Mouse (Mus musculus) neural tube, embryonic 15.5 days (tissue): ENCODE data around the gene Tspan9. TPM values are rescaled to one million over a fixed set of nuclear protein-coding genes. Genes with fewer than 3 reads are reported as not detected.

ENCODE experiments used
- ATAC-seq: fragments of 200-750 bp; cut with Nextera tagmentation; 2 replicates; pipeline ENCODE4 v1.8.0; 2017; ENCODE audit warnings: mild to moderate bottlenecking, moderate TSS enrichment, moderate library complexity; ENCODE audit not compliant: low FRiP score
- H3K27ac ChIP-seq: fragments of 300-500 bp; sonication (generic); replicated peaks from 2 replicates; pipeline ENCODE4 v1.5.1; 2015; ENCODE audit warnings: mild to moderate bottlenecking, inconsistent platforms
- H3K27me3 ChIP-seq: fragments of 300-500 bp; sonication (generic); replicated peaks from 2 replicates; pipeline ENCODE4 v1.6.1; 2015; ENCODE audit warnings: inconsistent platforms
- H3K36me3 ChIP-seq: fragments of 300-500 bp; sonication (generic); 2 replicates; pipeline ENCODE4 v1.6.1; 2015; ENCODE audit warnings: inconsistent platforms
- H3K4me1 ChIP-seq: fragments of 300-500 bp; sonication (generic); 2 replicates; pipeline ENCODE4 v1.6.1; 2015; ENCODE audit warnings: inconsistent platforms
- H3K4me2 ChIP-seq: fragments of 300-500 bp; sonication (generic); 2 replicates; pipeline ENCODE4 v1.6.1; 2015; ENCODE audit warnings: inconsistent platforms, mild to moderate bottlenecking, moderate library complexity
- H3K4me3 ChIP-seq: fragments of 300-500 bp; sonication (generic); replicated peaks from 2 replicates; pipeline ENCODE4 v1.5.1; 2015; ENCODE audit warnings: mild to moderate bottlenecking, inconsistent platforms
- H3K9ac ChIP-seq: fragments of 300-500 bp; sonication (generic); replicated peaks from 2 replicates; pipeline ENCODE4 v1.6.1; 2015; ENCODE audit warnings: mild to moderate bottlenecking, inconsistent platforms
- H3K9me3 ChIP-seq: fragments of 300-500 bp; sonication (generic); replicated peaks from 2 replicates; pipeline ENCODE4 v1.6.1; 2016; ENCODE audit warnings: inconsistent platforms
- WGBS: fragments of 180-500 bp; shearing (Covaris S2); methylation state at CpG from one replicate; pipeline ENCODE4 v1.1.7; 2015; ENCODE audit warnings: mixed read lengths; 5-methylcytosine and 5-hydroxymethylcytosine counted together
- polyA plus RNA-seq: library from polyadenylated mRNA; unstranded; fragments of >200 nt; fragmentation: Nextera tagmentation; extraction: Ambion mirVana; gene quantifications from 2 replicates; pipeline ENCODE4 v1.2.1, GENCODE M21; 2015

Gene Tspan9
- polyA plus RNA-seq, 1 experiment from 2014 or later: 48.3 TPM

- ATAC-seq: no peak
Measured at GRCm38 (mm10) chr6:128131390-128131789, 12.0 kb downstream of the Tspan9 start.

GRCm38 (mm10) chr6:128130686-128131085, 12.7 kb downstream of the Tspan9 start:
- Histone ChIP-seq H3K27me3 (no peaks in the 10 kb centered on the region), H3K9ac (no peak overlapping the region), H3K4me2 (no peak overlapping the region), H3K27ac (no peak overlapping the region), H3K4me3 (no peak overlapping the region), H3K36me3 (no peaks in the 10 kb centered on the region), H3K4me1 (peaks cover 26% of the 10 kb centered on the region), H3K9me3 (no peaks in the 10 kb centered on the region)
- no peak for ATAC-seq
- WGBS: 61% methylated on average over 4 of the region's 4 CpGs

More at GRCm38 (mm10) chr6:128131390-128131789, 12.0 kb downstream of the Tspan9 start:
- WGBS: 56% methylated on average over 2 of the region's 2 CpGs
- peaks cover 28% of the 10 kb centered on the region for H3K4me1 ChIP-seq
- no peaks in the 10 kb centered on the region for H3K27me3 ChIP-seq
- no peaks in the 10 kb centered on the region for H3K36me3 ChIP-seq
- no peak overlapping the region for H3K27ac ChIP-seq
- H3K9ac ChIP-seq: no peak overlapping the region
- no peak overlapping the region for H3K4me3 ChIP-seq
- H3K9me3 ChIP-seq: no peaks in the 10 kb centered on the region
- H3K4me2 ChIP-seq: no peak overlapping the region

- ATAC-seq: no peak
- no peak overlapping the region for H3K9ac ChIP-seq
- H3K4me3 ChIP-seq: no peak overlapping the region
- WGBS: 55% methylated on average over 5 of the region's 5 CpGs
- no peak overlapping the region for H3K4me2 ChIP-seq
- peaks cover 17% of the 10 kb centered on the region; the same call in 1 of the 2 replicates for H3K4me1 ChIP-seq
- no peaks in the 10 kb centered on the region for H3K36me3 ChIP-seq
- H3K27me3 ChIP-seq: no peaks in the 10 kb centered on the region
- no peak overlapping the region for H3K27ac ChIP-seq
- no peaks in the 10 kb centered on the region for H3K9me3 ChIP-seq
Measured at GRCm38 (mm10) chr6:128129382-128129781, 14.0 kb downstream of the Tspan9 start.

GRCm38 (mm10) chr6:128127312-128127711, 16.1 kb downstream of the Tspan9 start:
- ATAC-seq: no peak
- H3K4me2 ChIP-seq: no peak overlapping the region
- H3K36me3 ChIP-seq: no peaks in the 10 kb centered on the region
- no peak overlapping the region for H3K9ac ChIP-seq
- 84% methylated on average over 3 of the region's 3 CpGs for WGBS
- peaks cover 15% of the 10 kb centered on the region; the same call in 1 of the 2 replicates for H3K4me1 ChIP-seq
- H3K9me3 ChIP-seq: no peaks in the 10 kb centered on the region
- H3K4me3 ChIP-seq: no peak overlapping the region
- H3K27ac ChIP-seq: no peak overlapping the region
- H3K27me3 ChIP-seq: no peaks in the 10 kb centered on the region

GRCm38 (mm10) chr6:128126876-128127275, 16.5 kb downstream of the Tspan9 start:
- Histone ChIP-seq H3K9me3 (no peaks in the 10 kb centered on the region), H3K4me1 (peaks cover 19% of the 10 kb centered on the region; the same call in 1 of the 2 replicates), H3K27me3 (no peaks in the 10 kb centered on the region), H3K4me3 (no peak overlapping the region), H3K4me2 (no peak overlapping the region), H3K9ac (no peak overlapping the region), H3K36me3 (no peaks in the 10 kb centered on the region), H3K27ac (no peak overlapping the region)
- WGBS: 62% methylated on average over 4 of the region's 4 CpGs
- no peak for ATAC-seq

- no peak overlapping the region for H3K4me3 ChIP-seq
- no peaks in the 10 kb centered on the region for H3K27me3 ChIP-seq
- WGBS: 81% methylated on average over 3 of the region's 3 CpGs
- no peak overlapping the region for H3K4me2 ChIP-seq
- H3K27ac ChIP-seq: no peak overlapping the region
- H3K4me1 ChIP-seq: peaks cover 14% of the 10 kb centered on the region; the same call in 1 of the 2 replicates
- no peaks in the 10 kb centered on the region for H3K9me3 ChIP-seq
- ATAC-seq: no peak
- no peaks in the 10 kb centered on the region for H3K36me3 ChIP-seq
- no peak overlapping the region for H3K9ac ChIP-seq
Measured at GRCm38 (mm10) chr6:128125464-128125863, 17.9 kb downstream of the Tspan9 start.

- no peaks in the 10 kb centered on the region for H3K36me3 ChIP-seq
- no peak overlapping the region for H3K27ac ChIP-seq
- H3K9ac ChIP-seq: no peak overlapping the region
- no peaks in the 10 kb centered on the region for H3K27me3 ChIP-seq
- peaks cover 14% of the 10 kb centered on the region; the same call in 1 of the 2 replicates for H3K4me1 ChIP-seq
- no peak overlapping the region for H3K4me3 ChIP-seq
- no peak overlapping the region for H3K4me2 ChIP-seq
- ATAC-seq: no peak
- 85% methylated on average over 10 of the region's 10 CpGs for WGBS
- H3K9me3 ChIP-seq: no peaks in the 10 kb centered on the region
Measured at GRCm38 (mm10) chr6:128124222-128124971, 19.0 kb downstream of the Tspan9 start.

- Histone ChIP-seq H3K4me2 (no peak overlapping the region), H3K27ac (peak overlapping the region; percentile 48; the same call in 1 of the 2 replicates), H3K36me3 (no peaks in the 10 kb centered on the region), H3K9me3 (no peaks in the 10 kb centered on the region), H3K27me3 (no peaks in the 10 kb centered on the region), H3K4me3 (no peak overlapping the region), H3K4me1 (peaks cover 5% of the 10 kb centered on the region; the same call in 1 of the 2 replicates), H3K9ac (no peak overlapping the region)
- no peak for ATAC-seq
- WGBS: 59% methylated on average over 5 of the region's 5 CpGs
Measured at GRCm38 (mm10) chr6:128122127-128122526, 21.3 kb downstream of the Tspan9 start.

GRCm38 (mm10) chr6:128121691-128122090, 21.7 kb downstream of the Tspan9 start:
- ATAC-seq: no peak
- Histone ChIP-seq H3K4me2 (no peak overlapping the region), H3K27ac (peak overlapping the region; percentile 48; the same call in 1 of the 2 replicates), H3K4me1 (peaks cover 9% of the 10 kb centered on the region; the same call in 1 of the 2 replicates), H3K27me3 (no peaks in the 10 kb centered on the region), H3K36me3 (no peaks in the 10 kb centered on the region), H3K9ac (no peak overlapping the region), H3K4me3 (no peak overlapping the region), H3K9me3 (no peaks in the 10 kb centered on the region)
- 86% methylated on average over 5 of the region's 5 CpGs for WGBS

GRCm38 (mm10) chr6:128120806-128121205, 22.6 kb downstream of the Tspan9 start:
- Histone ChIP-seq H3K27ac (no peak overlapping the region), H3K4me1 (peaks cover 14% of the 10 kb centered on the region; the same call in 1 of the 2 replicates), H3K9me3 (no peaks in the 10 kb centered on the region), H3K27me3 (no peaks in the 10 kb centered on the region), H3K9ac (no peak overlapping the region), H3K36me3 (no peaks in the 10 kb centered on the region), H3K4me2 (no peak overlapping the region), H3K4me3 (no peak overlapping the region)
- ATAC-seq: no peak
- WGBS: 79% methylated on average over 12 of the region's 12 CpGs

GRCm38 (mm10) chr6:128118670-128119230, 24.6 kb downstream of the Tspan9 start:
- no peaks in the 10 kb centered on the region for H3K36me3 ChIP-seq
- 90% methylated on average over 7 of the region's 7 CpGs for WGBS
- no peak overlapping the region for H3K9ac ChIP-seq
- H3K27ac ChIP-seq: no peak overlapping the region
- no peak overlapping the region for H3K4me3 ChIP-seq
- H3K9me3 ChIP-seq: no peaks in the 10 kb centered on the region
- H3K27me3 ChIP-seq: no peaks in the 10 kb centered on the region
- H3K4me2 ChIP-seq: no peak overlapping the region
- peaks cover 20% of the 10 kb centered on the region for H3K4me1 ChIP-seq
- no peak for ATAC-seq
